Mouse (Mus musculus) urinary bladder, postnatal 36 days (tissue): ENCODE results near the gene Ergic2.

ENCODE experiments used
- DNase-seq, 2 experiments: peaks; one replicate each; pipeline ENCODE4 v3.0.0; 2022; ENCODE audit warnings: low spot score in 2 of 2, mixed read lengths in 1 of 2

Gene Ergic2

GRCm38 (mm10) chr6:148211897-148212680, at the start of gene Ergic2:
Ergic2 (minus strand) TSS chr6:148212374.
- peak; percentile 97 to 98 for DNase-seq

- DNase-seq = no peak
Measured at GRCm38 (mm10) chr6:148260729-148261101, 48.5 kb upstream of the Ergic2 start.

- no peak for DNase-seq
Measured at GRCm38 (mm10) chr6:148259979-148260728, 48.0 kb upstream of the Ergic2 start.

GRCm38 (mm10) chr6:148259074-148259473, 46.9 kb upstream of the Ergic2 start:
- DNase-seq = no peak

GRCm38 (mm10) chr6:148257805-148258204, 45.6 kb upstream of the Ergic2 start:
- no peak for DNase-seq

- DNase-seq = no peak
Measured at GRCm38 (mm10) chr6:148256109-148256508, 43.9 kb upstream of the Ergic2 start.

GRCm38 (mm10) chr6:148255395-148256053, 43.4 kb upstream of the Ergic2 start:
- DNase-seq = no peak

- no peak for DNase-seq
Measured at GRCm38 (mm10) chr6:148249221-148249620, 37.0 kb upstream of the Ergic2 start.

GRCm38 (mm10) chr6:148248625-148249024, 36.5 kb upstream of the Ergic2 start:
- peak; percentile 15 to 19 for DNase-seq

GRCm38 (mm10) chr6:148246544-148246943, 34.4 kb upstream of the Ergic2 start:
- DNase-seq = no peak

- no peak for DNase-seq
Measured at GRCm38 (mm10) chr6:148244836-148245235, 32.7 kb upstream of the Ergic2 start.

GRCm38 (mm10) chr6:148242304-148242703, 30.1 kb upstream of the Ergic2 start:
- no peak for DNase-seq

- no peak for DNase-seq
Measured at GRCm38 (mm10) chr6:148241685-148242084, 29.5 kb upstream of the Ergic2 start.

GRCm38 (mm10) chr6:148239311-148239710, 27.1 kb upstream of the Ergic2 start:
- DNase-seq = no peak

- DNase-seq = no peak
Measured at GRCm38 (mm10) chr6:148237453-148237852, 25.3 kb upstream of the Ergic2 start.

GRCm38 (mm10) chr6:148234105-148234828, 22.1 kb upstream of the Ergic2 start:
- no peak for DNase-seq

- DNase-seq = no peak
Measured at GRCm38 (mm10) chr6:148227542-148227941, 15.4 kb upstream of the Ergic2 start.

GRCm38 (mm10) chr6:148222686-148223085, 10.5 kb upstream of the Ergic2 start:
- no peak for DNase-seq

- DNase-seq = no peak
Measured at GRCm38 (mm10) chr6:148218235-148219076, 6.3 kb upstream of the Ergic2 start.

- no peak for DNase-seq
Measured at GRCm38 (mm10) chr6:148216752-148217151, 4.6 kb upstream of the Ergic2 start.

- DNase-seq = peak in 1 of 2 experiments; percentile 32
Measured at GRCm38 (mm10) chr6:148214765-148215164, 2.6 kb upstream of the Ergic2 start.
